ENCODE assay signal across 18 mouse cellular contexts in the genomic region with DNA sequence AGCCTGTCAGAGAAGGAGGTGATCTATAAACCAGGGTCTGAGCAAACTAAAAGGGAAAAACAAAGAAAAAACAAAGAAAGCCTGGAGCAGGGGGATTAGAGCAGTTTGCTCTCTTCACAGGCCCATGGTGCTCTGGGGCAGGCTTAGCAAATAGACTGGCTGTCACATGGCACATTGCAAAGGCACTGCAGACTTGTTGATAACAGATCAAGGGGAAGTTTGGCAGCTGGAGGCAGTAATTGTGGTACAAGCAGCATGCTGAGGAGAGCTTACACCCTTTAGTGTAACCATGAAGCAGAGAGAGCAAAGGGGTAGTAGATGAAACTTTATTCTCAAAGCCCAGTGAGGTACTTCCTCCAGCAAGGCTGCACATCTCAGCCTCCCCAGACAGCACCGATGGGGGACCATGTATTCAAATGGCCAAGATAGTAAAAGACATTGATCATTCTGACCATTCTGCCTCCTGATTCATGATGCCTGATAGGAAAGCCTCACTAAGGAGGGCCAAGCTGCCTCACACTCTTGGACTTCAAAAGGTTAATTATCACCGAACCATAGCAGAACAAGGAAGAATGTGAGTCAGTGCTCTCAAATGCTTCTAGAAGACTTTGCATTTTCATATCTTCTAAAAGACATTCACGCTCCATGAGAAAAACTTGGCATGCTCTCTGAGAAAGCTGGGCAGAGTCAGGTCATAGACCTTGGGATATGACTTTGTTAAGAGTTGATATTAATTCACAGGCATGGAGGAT.
DNase-seq lines count a peak whose midpoint lies in the region; ATAC-seq lines count a peak whose summit lies in the region.
"Had no signal": no experiment of that assay in that cellular context is flagged by ENCODE, and none has a peak within 500 bp of the region (broad histone marks: within the 10 kb centered on the region; RNA-seq: fewer than 3 reads in every experiment).

No protein-coding gene starts in this region.

- H3K4me1 ChIP-seq in heart, embryonic 15.5 days (replicated peaks) = peaks cover 12% of the 10 kb centered on the region
- H3K4me1 ChIP-seq: liver, embryonic 15.5 days had no signal

- no peak overlapping the region for H3K4me2 ChIP-seq in heart, embryonic 15.5 days
- H3K4me2 ChIP-seq: heart, embryonic 13.5 days; limb, embryonic 15.5 days; liver, embryonic 15.5 days had no signal

- H3K9me3 ChIP-seq in heart, embryonic 15.5 days (replicated peaks) = no peaks in the 10 kb centered on the region
- H3K9me3 ChIP-seq: limb, embryonic 15.5 days; liver, embryonic 15.5 days had no signal

- H3K27ac ChIP-seq in heart, embryonic 15.5 days = no peak overlapping the region
- H3K27ac ChIP-seq: heart, embryonic 13.5 days; limb, embryonic 15.5 days; liver, embryonic 15.5 days had no signal

- no peaks in the 10 kb centered on the region for H3K27me3 ChIP-seq in heart, embryonic 15.5 days
- H3K27me3 ChIP-seq: limb, embryonic 15.5 days; liver, embryonic 15.5 days; megakaryocyte, embryonic 14.5 days had no signal

- H3K9ac ChIP-seq in heart, embryonic 15.5 days = no peak overlapping the region
- H3K9ac ChIP-seq: heart, embryonic 13.5 days; limb, embryonic 15.5 days; liver, embryonic 15.5 days had no signal

- no peak for DNase-seq in heart, postnatal 25 days (ENCODE audit: low spot score)
- peak; percentile 26 for DNase-seq in lung, postnatal 36 days
- DNase-seq in lung, postnatal 4 days = no peak
- DNase-seq in urinary bladder, postnatal 25 days (ENCODE audit: low spot score) = no peak
- no peak for DNase-seq in cerebellum, adult 9-11 months
- DNase-seq: adrenal gland, postnatal 10 days; cerebellum, postnatal 10 days; embryo, embryonic 11 days; kidney, adult 8-10 months; kidney, postnatal 25 days; right cerebral cortex, postnatal 25 days; thymus, postnatal 14 days had no signal

- ATAC-seq in heart, embryonic 15.5 days (replicated peaks; ENCODE audit: insufficient number of reproducible peaks, insufficient read depth, low FRiP score, low read depth) = 0 out of 2 replicates have a peak, but pooled peaks have one; percentile 44
- peak; percentile 66 for ATAC-seq in common myeloid progenitor, adult 5-6 weeks (replicated peaks; ENCODE audit: low read depth, poor library complexity, severe bottlenecking)

- 65% methylated on average over 3 of the region's 3 CpGs for WGBS in heart, embryonic 15.5 days

- intact Hi-C loops in heart, postnatal 25 days (cut with DNase I) = no loop called here

- no peaks in the 10 kb centered on the region for H3K36me3 ChIP-seq in heart, embryonic 15.5 days
- H3K36me3 ChIP-seq: heart, embryonic 13.5 days; limb, embryonic 15.5 days; liver, embryonic 15.5 days had no signal

- H3K4me3 ChIP-seq in heart, embryonic 15.5 days = no peak overlapping the region
- H3K4me3 ChIP-seq: heart, embryonic 13.5 days; limb, embryonic 15.5 days; liver, embryonic 15.5 days; megakaryocyte, embryonic 14.5 days had no signal
